Mouse (Mus musculus) heart, adult 2 months (tissue): ENCODE data around the gene Slc28a3. TPM values are rescaled to one million over a fixed set of nuclear protein-coding genes. Genes with fewer than 3 reads are reported as not detected.

Source experiments
- DNase-seq, 2 experiments: peaks; one replicate each; pipeline ENCODE4 v3.0.0; 2021
- H3K27ac ChIP-seq: fragments of 200-600 bp; 2 replicates; pipeline ENCODE4 v1.8.1; 2022
- H3K27me3 ChIP-seq: fragments of 200-500 bp; 2 replicates; pipeline ENCODE4 v1.6.1; 2012; ENCODE audit warnings: mild to moderate bottlenecking, low read length, inconsistent platforms, mixed read lengths; ENCODE audit not compliant: control insufficient read depth, insufficient read depth
- H3K36me3 ChIP-seq: fragments of 200-500 bp; 2 replicates; pipeline ENCODE4 v1.6.1; 2012; ENCODE audit warnings: low read length, inconsistent platforms; ENCODE audit not compliant: control insufficient read depth, insufficient read depth
- H3K4me1 ChIP-seq: fragments of 200-500 bp; 2 replicates; pipeline ENCODE4 v1.6.1; 2011; ENCODE audit warnings: low read length; ENCODE audit not compliant: control insufficient read depth, insufficient read depth
- H3K4me3 ChIP-seq: fragments of 200-600 bp; 2 replicates; pipeline ENCODE4 v1.8.1; 2022
- H3K79me2 ChIP-seq: fragments of 200-500 bp; replicated peaks from 2 replicates; pipeline ENCODE4 v1.6.1; 2012; ENCODE audit warnings: mild to moderate bottlenecking, inconsistent platforms, low read length, moderate library complexity, mixed read lengths; ENCODE audit not compliant: control insufficient read depth, insufficient read depth
- H3K9ac ChIP-seq: fragments of 200-500 bp; 2 replicates; pipeline ENCODE4 v1.6.1; 2012; ENCODE audit warnings: low read depth, mild to moderate bottlenecking, control low read depth, inconsistent platforms, low read length, mixed read lengths
- CTCF ChIP-seq: fragments of 200-600 bp; IDR thresholded peaks from 2 replicates; pipeline ENCODE4 v1.8.1; 2022; ENCODE audit warnings: antibody characterized with exemption, mild to moderate bottlenecking, moderate library complexity
- EP300 ChIP-seq: fragments of 200-500 bp; IDR thresholded peaks from 2 replicates; pipeline ENCODE4 v1.6.1; 2011; ENCODE audit warnings: low read depth, low read length, control low read depth; ENCODE audit not compliant: insufficient read depth
- POLR2A ChIP-seq: fragments of 200-500 bp; IDR thresholded peaks from 2 replicates; pipeline ENCODE4 v1.6.1; 2011; ENCODE audit warnings: mild to moderate bottlenecking, low read depth, low read length, control low read depth; ENCODE audit not compliant: insufficient read depth
- WGBS: fragments of 180-500 bp; shearing (Covaris S2); methylation state at CpG from one replicate; pipeline ENCODE4 v1.1.7; 2018; 5-methylcytosine and 5-hydroxymethylcytosine counted together
- intact Hi-C: fragments of 180-260 bp; cut with DNase I; formaldehyde crosslinking; loops from one replicate; pipeline ENCODE4 v1.15.1; 2025
- polyA plus RNA-seq: library from polyadenylated mRNA; depleted of rRNA; stranded (reverse); fragments of >200 nt; gene quantifications from 2 replicates; pipeline ENCODE4 v1.2.3, GENCODE M21; 2012
- total RNA-seq, 2 experiments: library from RNA; stranded (reverse); gene quantifications; 2 replicates each; pipeline ENCODE4 v1.2.3; 2021

The Slc28a3 gene
- total and polyA plus RNA-seq, 3 experiments = 0.12 TPM; not detected in 2

DNA sequence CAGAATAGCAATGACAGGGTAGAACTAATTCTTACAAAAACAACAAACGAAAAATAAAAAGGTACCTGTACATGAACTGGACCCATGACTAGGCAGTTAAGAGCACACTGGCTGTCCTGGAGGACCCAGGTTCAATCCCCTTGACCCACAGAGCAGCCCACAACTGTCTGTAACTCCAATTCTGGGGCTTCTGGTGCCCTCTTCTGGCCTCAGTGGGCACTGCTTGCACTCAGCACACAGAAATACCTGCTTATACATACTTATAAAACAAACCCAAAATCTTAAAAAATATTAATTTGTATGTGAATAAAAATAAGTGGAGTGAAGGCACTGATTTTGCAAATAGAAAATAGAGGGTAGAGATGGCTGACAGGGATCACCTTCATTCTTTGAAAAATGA, 54.7 kb downstream of the Slc28a3 start:
- intact Hi-C loops = no loop called here
- TF ChIP-seq POLR2A (no peak), EP300 (no peak), CTCF (peak; percentile 56)
- H3K4me3 ChIP-seq = no peak overlapping the region

DNA sequence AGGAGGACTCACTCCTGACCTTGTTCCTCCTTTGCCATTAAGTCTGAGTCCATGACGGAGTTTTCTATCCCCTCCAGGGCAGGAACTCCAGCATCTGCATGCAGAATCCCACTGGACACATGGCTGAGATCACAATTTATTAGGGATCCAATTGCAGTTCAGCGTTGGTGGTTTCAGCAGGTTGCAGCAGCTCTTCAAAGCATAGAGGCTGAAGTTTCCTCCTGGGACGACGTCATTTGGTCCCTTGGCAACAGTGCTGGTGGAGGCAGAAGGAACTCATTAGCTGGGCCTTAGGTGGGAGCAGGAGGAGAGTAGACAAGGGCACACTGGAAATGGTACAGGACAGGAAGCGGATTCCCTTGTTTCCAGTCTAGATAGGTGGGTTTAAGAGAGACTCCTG, 55.1 kb downstream of the Slc28a3 start:
- no peak overlapping the region for H3K4me3 ChIP-seq
- H3K36me3 ChIP-seq = no peaks in the 10 kb centered on the region
- intact Hi-C loops = no loop called here
- H3K27ac ChIP-seq = no peak overlapping the region
- H3K4me1 ChIP-seq = no peaks in the 10 kb centered on the region
- H3K79me2 ChIP-seq = no peaks in the 10 kb centered on the region
- no peaks in the 10 kb centered on the region for H3K27me3 ChIP-seq
- DNase-seq = no peak
- H3K9ac ChIP-seq = no peak overlapping the region
- TF ChIP-seq CTCF (no peak), POLR2A (no peak), EP300 (no peak)
- WGBS = 64% methylated on average over 5 of the region's 5 CpGs

More for the DNA sequence above, 54.7 kb downstream of the Slc28a3 start:
- no peaks in the 10 kb centered on the region for H3K4me1 ChIP-seq
- no peaks in the 10 kb centered on the region for H3K79me2 ChIP-seq
- H3K27me3 ChIP-seq = no peaks in the 10 kb centered on the region
- H3K9ac ChIP-seq = no peak overlapping the region
- 90% methylated on average over 1 of the region's 1 CpGs for WGBS
- H3K27ac ChIP-seq = no peak overlapping the region
- no peak for DNase-seq
- no peaks in the 10 kb centered on the region for H3K36me3 ChIP-seq

GRCm38 (mm10) chr13:58551924-58552323, 58.8 kb downstream of the Slc28a3 start:
- no peak for TF ChIP-seq EP300
- TF ChIP-seq CTCF = no peak
- TF ChIP-seq POLR2A = no peak
- WGBS = 73% methylated on average over 4 of the region's 4 CpGs
- Histone ChIP-seq H3K79me2 (no peaks in the 10 kb centered on the region), H3K4me3 (no peak overlapping the region), H3K27ac (no peak overlapping the region), H3K27me3 (no peaks in the 10 kb centered on the region), H3K36me3 (no peaks in the 10 kb centered on the region), H3K4me1 (no peaks in the 10 kb centered on the region), H3K9ac (no peak overlapping the region)
- intact Hi-C loops = no loop called here
- DNase-seq = no peak

DNA sequence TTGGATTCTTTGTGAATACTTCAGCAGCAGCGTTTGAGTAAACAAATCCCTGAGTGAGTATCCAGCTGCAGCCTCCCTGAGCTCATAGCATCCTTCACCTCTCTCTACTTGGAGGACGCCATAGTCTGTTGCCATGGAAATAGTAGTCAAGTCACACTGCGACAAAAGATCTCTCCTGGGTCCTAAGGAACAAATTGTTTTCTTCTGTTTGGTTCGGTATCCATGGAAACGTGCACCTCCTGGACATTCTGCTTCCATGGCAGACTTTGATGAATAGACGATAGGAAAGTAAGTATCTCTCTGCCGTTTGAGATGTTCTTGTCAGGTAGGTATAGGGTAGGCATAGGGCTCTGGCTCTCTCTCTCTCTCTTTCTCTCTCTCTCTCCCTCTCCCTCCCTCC, 63.1 kb downstream of the Slc28a3 start:
- TF ChIP-seq CTCF (no peak), POLR2A (no peak), EP300 (no peak)
- Histone ChIP-seq H3K27ac (no peak overlapping the region), H3K36me3 (no peaks in the 10 kb centered on the region), H3K79me2 (no peaks in the 10 kb centered on the region), H3K27me3 (no peaks in the 10 kb centered on the region), H3K9ac (no peak overlapping the region), H3K4me3 (no peak overlapping the region), H3K4me1 (no peaks in the 10 kb centered on the region)
- intact Hi-C loops = no loop called here
- no peak for DNase-seq
- 45% methylated on average over 7 of the region's 7 CpGs for WGBS

DNA sequence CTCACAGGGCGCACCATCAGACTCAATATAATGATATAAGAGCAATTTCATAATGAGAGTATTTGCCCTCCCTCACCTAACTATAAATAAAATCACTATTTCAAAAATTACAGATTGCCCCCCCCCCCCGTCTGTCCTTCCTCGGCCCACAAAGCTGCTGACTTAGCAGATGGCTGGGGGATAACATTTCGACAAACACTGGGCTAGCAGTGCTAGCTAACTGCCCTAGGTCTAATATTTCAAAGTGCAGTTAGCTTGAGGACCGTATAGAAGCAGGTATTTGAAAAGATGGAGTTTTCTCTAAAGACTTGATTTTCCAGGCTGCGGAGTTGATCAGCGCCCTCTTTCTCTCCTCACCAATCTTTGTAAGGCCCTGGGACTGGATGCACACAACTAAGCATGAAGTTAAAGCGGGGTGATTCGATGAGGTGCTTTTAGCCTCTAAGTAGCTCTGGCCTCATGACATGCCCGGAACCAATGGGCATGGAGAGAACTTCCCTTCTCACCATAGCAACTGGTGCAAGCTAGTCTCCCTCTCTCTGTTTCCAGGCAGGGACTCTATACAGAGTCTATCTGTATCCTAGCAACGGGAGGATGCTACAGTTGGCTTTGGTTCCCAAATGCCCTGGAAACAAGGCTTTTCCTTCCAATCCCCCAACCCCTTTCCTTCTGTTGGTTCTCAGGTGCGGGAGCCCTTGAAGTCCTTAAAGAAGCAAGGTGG, 66.8 kb downstream of the Slc28a3 start:
- Histone ChIP-seq H3K27me3 (no peaks in the 10 kb centered on the region), H3K27ac (no peak overlapping the region), H3K9ac (no peak overlapping the region), H3K4me1 (no peaks in the 10 kb centered on the region), H3K4me3 (no peak overlapping the region), H3K36me3 (no peaks in the 10 kb centered on the region), H3K79me2 (no peaks in the 10 kb centered on the region)
- 63% methylated on average over 12 of the region's 12 CpGs for WGBS
- intact Hi-C loops = loop anchor here (1.0 to 5.0 kb wide), 3 partner anchors 157 to 387 kb away; partner anchors contain the start of genes 2210016F16Rik and Idnk
- no peak for DNase-seq
- TF ChIP-seq EP300 (no peak), CTCF (no peak), POLR2A (no peak)

DNA sequence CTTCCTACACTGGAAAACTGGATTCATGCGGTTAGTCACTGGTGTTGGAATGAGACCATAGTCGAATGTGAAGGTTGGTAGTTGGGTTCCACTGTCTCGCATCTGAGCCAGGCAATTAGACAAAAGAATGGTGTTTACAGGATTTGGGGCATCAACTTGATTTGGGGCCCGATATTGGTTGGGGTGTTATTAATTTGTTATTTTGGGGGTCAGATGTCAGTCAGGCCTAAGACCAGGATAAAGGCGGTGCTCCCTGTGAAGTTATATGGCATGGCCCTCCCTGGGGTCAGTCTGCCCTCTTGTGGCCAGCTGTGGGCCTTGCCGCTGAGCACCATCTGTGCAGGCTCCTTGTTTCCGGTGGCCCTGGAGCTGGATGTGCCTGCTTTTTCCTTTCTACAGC, 67.6 kb downstream of the Slc28a3 start:
- Histone ChIP-seq H3K27me3 (no peaks in the 10 kb centered on the region), H3K4me3 (no peak overlapping the region), H3K4me1 (no peaks in the 10 kb centered on the region), H3K36me3 (no peaks in the 10 kb centered on the region), H3K9ac (no peak overlapping the region), H3K27ac (no peak overlapping the region), H3K79me2 (no peaks in the 10 kb centered on the region)
- intact Hi-C loops = loop anchor here (1.0 to 5.0 kb wide), 3 partner anchors 156 to 386 kb away; partner anchors contain the start of genes 2210016F16Rik and Idnk
- DNase-seq = peak; percentile 72 to 85
- WGBS = 35% methylated on average over 7 of the region's 7 CpGs
- TF ChIP-seq EP300 = peak; percentile 75; the same call in 1 of the 2 replicates
- peak; percentile 94 for TF ChIP-seq CTCF
- TF ChIP-seq POLR2A = no peak
